Mouse (Mus musculus) cerebellum, postnatal 25 days (tissue): ENCODE measurements at regions not wholly inside any gene's neighbourhood (a gene's known extent, or its start where the extent isn't known, plus 50 kb on each side); places are given as distances from the start of the nearest gene placed in this dataset.
A peak's percentile ranks its signal among the peaks of the same experiment; 100 is the strongest.

Experiments used
- DNase-seq, 2 experiments: peaks; one replicate each; pipeline ENCODE4 v3.0.0; 2021; ENCODE audit warnings: mixed read lengths in 2 of 2

GRCm38 (mm10) chr6:103421013-103421933, 89.1 kb upstream of the Chl1 start:
- peak in 1 of 2 experiments; percentile 29 for DNase-seq

GRCm38 (mm10) chr6:103430933-103431594, 79.3 kb upstream of the Chl1 start:
- no peak for DNase-seq

- no peak for DNase-seq
These were observed 78.8 kb upstream of the Chl1 start for GRCm38 (mm10) chr6:103431595-103431957.
